Mouse (Mus musculus) neural tube, embryonic 15.5 days (tissue): Measurements from ENCODE around the gene Olfr1331. TPM values are rescaled to one million over a fixed set of nuclear protein-coding genes. Genes with fewer than 3 reads are reported as not detected.
"Not testable (repeated sequence)": the region's sequence is repeated elsewhere in the genome, so short reads cannot be mapped to it uniquely, and the experiment has no call there.

Source experiments
- ATAC-seq: fragments of 200-750 bp; cut with Nextera tagmentation; 2 replicates; pipeline ENCODE4 v1.8.0; 2017; ENCODE audit warnings: mild to moderate bottlenecking, moderate TSS enrichment, moderate library complexity; ENCODE audit not compliant: low FRiP score
- H3K27ac ChIP-seq: fragments of 300-500 bp; sonication (generic); replicated peaks from 2 replicates; pipeline ENCODE4 v1.5.1; 2015; ENCODE audit warnings: mild to moderate bottlenecking, inconsistent platforms
- H3K27me3 ChIP-seq: fragments of 300-500 bp; sonication (generic); replicated peaks from 2 replicates; pipeline ENCODE4 v1.6.1; 2015; ENCODE audit warnings: inconsistent platforms
- H3K36me3 ChIP-seq: fragments of 300-500 bp; sonication (generic); 2 replicates; pipeline ENCODE4 v1.6.1; 2015; ENCODE audit warnings: inconsistent platforms
- H3K4me1 ChIP-seq: fragments of 300-500 bp; sonication (generic); 2 replicates; pipeline ENCODE4 v1.6.1; 2015; ENCODE audit warnings: inconsistent platforms
- H3K4me2 ChIP-seq: fragments of 300-500 bp; sonication (generic); 2 replicates; pipeline ENCODE4 v1.6.1; 2015; ENCODE audit warnings: inconsistent platforms, mild to moderate bottlenecking, moderate library complexity
- H3K4me3 ChIP-seq: fragments of 300-500 bp; sonication (generic); replicated peaks from 2 replicates; pipeline ENCODE4 v1.5.1; 2015; ENCODE audit warnings: mild to moderate bottlenecking, inconsistent platforms
- H3K9ac ChIP-seq: fragments of 300-500 bp; sonication (generic); replicated peaks from 2 replicates; pipeline ENCODE4 v1.6.1; 2015; ENCODE audit warnings: mild to moderate bottlenecking, inconsistent platforms
- H3K9me3 ChIP-seq: fragments of 300-500 bp; sonication (generic); replicated peaks from 2 replicates; pipeline ENCODE4 v1.6.1; 2016; ENCODE audit warnings: inconsistent platforms
- WGBS: fragments of 180-500 bp; shearing (Covaris S2); methylation state at CpG from one replicate; pipeline ENCODE4 v1.1.7; 2015; ENCODE audit warnings: mixed read lengths; 5-methylcytosine and 5-hydroxymethylcytosine counted together
- polyA plus RNA-seq: library from polyadenylated mRNA; unstranded; fragments of >200 nt; fragmentation: Nextera tagmentation; extraction: Ambion mirVana; gene quantifications from 2 replicates; pipeline ENCODE4 v1.2.1, GENCODE M21; 2015

The Olfr1331 gene
- not detected in 2 replicates for polyA plus RNA-seq

DNA sequence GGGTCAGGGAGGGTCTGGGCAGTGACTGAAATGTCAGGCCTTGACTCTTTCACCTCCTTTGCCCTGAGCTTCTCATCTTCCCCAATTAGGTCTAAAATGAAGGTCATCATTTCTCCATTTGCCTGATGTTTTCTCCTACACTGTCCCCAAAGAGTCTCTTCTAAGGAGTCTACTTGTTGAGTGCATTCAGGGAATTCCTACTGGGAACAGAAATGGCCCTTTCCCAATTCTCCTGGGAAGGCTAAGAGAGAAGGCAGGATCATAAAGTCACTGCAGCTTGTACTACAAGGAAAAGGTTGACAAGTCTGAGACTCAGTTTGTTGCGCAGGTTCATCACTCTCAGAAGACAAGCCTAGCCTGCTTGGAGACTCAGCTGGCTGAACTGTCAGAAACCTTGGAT lies at the start of gene Olfr1331:
TSS of gene Olfr1331 (plus strand) at position 301 of the 400 bp plus-strand sequence.
- ATAC-seq, result no peak
- Histone ChIP-seq H3K36me3 (no peaks in the 10 kb centered on the region), H3K9ac (no peak within 1 kb of the TSS), H3K27ac (no peak within 1 kb of the TSS), H3K4me2 (no peak within 1 kb of the TSS), H3K4me1 (no peaks in the 10 kb centered on the region), H3K4me3 (no peak within 1 kb of the TSS), H3K9me3 (no peaks in the 10 kb centered on the region), H3K27me3 (no peaks in the 10 kb centered on the region)
- 94% methylated on average over 1 of the region's 1 CpGs for WGBS

DNA sequence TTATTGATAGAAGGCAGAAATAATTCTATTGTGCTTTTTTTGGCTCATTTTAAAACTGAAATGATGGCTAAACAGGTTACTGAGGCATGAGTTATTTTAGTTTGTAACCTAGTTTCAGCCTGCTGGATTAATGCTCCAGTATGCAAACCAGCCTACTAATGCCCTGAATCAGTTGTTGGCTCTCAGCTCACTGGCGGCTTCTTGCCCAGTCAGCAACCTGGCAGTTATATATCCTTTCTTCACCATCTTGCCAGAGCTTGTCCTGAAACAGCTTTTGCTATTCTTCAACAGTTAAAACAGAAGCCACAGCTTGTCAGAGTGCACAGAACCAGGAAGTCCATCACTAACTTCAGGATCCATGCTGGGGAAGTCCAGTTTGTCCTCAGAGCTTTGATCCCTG lies 45.5 kb upstream of the Olfr1331 start:
- 83% methylated on average over 1 of the region's 1 CpGs for WGBS
- no peak overlapping the region for H3K27ac ChIP-seq
- no peak overlapping the region for H3K9ac ChIP-seq
- no peak for ATAC-seq
- no peaks in the 10 kb centered on the region for H3K9me3 ChIP-seq
- no peak overlapping the region for H3K4me3 ChIP-seq
- no peaks in the 10 kb centered on the region for H3K27me3 ChIP-seq
- H3K4me1 ChIP-seq, result no peaks in the 10 kb centered on the region
- no peaks in the 10 kb centered on the region for H3K36me3 ChIP-seq
- H3K4me2 ChIP-seq, result no peak overlapping the region

DNA sequence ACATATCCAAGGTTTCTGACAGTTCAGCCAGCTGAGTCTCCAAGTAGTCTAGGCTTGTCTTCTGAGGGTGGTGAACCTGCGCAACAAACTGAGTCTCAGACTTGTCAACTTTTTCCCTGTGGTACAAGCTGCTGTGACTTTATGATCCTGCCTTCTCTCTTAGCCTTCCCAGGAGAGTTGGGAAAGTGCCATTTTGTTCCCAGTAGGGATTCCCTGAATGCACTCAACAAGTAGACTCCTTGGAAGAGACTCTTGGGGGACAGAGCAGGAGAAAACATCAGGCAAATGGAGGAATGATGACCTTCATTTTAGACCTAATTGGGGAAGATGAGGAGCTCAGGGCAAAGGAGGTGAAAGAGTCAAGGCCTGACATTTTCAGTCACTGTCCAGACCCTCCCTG lies 28.3 kb upstream of the Olfr1331 start, which contains the start of gene Olfr1333:
TSS of gene Olfr1333 (minus strand) at position 101 of the 400 bp plus-strand sequence.
- no peaks in the 10 kb centered on the region for H3K36me3 ChIP-seq
- no peak within 1 kb of the TSS for H3K27ac ChIP-seq
- 90% methylated on average over 1 of the region's 1 CpGs for WGBS
- H3K9me3 ChIP-seq, result no peaks in the 10 kb centered on the region
- no peak within 1 kb of the TSS for H3K9ac ChIP-seq
- no peak within 1 kb of the TSS for H3K4me2 ChIP-seq
- H3K27me3 ChIP-seq, result no peaks in the 10 kb centered on the region
- ATAC-seq, result no peak
- no peak within 1 kb of the TSS for H3K4me3 ChIP-seq
- H3K4me1 ChIP-seq, result no peaks in the 10 kb centered on the region

DNA sequence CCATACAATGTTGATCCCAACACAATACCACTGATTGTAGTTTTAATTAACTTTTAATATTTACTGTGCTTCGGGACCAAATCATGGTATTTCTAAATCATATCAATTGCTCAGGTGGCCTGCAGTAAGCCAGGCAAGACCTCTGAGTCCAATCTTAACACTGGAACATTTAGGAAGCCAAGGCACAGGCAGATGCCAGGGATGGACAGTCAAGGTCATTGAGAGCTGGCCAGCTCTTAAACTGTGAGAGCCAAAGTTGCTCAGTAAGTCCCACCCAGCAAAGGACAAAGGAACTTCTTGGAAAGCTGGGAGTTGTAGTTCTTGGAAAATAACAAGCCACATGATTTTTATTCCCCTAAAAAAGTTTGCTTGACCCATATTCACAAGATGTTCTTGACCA lies 2.7 kb upstream of the Olfr1331 start:
- no peaks in the 10 kb centered on the region for H3K36me3 ChIP-seq
- no peak for ATAC-seq
- no peaks in the 10 kb centered on the region for H3K27me3 ChIP-seq
- no peak overlapping the region for H3K4me2 ChIP-seq
- 92% methylated on average over 1 of the region's 1 CpGs for WGBS
- no peak overlapping the region for H3K9ac ChIP-seq
- no peak overlapping the region for H3K4me3 ChIP-seq
- no peak overlapping the region for H3K27ac ChIP-seq
- no peaks in the 10 kb centered on the region for H3K9me3 ChIP-seq
- no peaks in the 10 kb centered on the region for H3K4me1 ChIP-seq

DNA sequence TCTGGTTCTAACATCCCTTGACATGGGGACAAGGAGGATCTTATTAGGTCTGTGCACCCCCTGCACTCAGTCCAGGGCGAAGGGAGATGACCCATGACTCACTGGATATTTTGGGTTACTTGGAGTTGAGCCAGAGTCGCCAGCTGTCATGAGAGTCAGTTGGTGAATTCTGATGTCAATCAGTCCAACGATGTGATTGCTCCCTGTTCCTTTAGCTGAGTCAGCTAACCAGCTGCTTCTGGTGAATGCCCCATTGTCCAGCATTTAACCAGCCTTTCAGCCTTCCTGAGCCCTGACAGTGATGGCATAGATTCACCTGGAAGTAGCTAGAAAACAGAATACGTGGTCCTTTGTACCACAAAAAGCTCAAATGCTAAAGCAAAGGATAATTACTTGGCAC lies 1.7 kb upstream of the Olfr1331 start:
- H3K36me3 ChIP-seq, result no peaks in the 10 kb centered on the region
- H3K9ac ChIP-seq, result no peak overlapping the region
- 54% methylated on average over 4 of the region's 4 CpGs for WGBS
- H3K4me2 ChIP-seq, result no peak overlapping the region
- H3K4me3 ChIP-seq, result no peak overlapping the region
- no peaks in the 10 kb centered on the region for H3K27me3 ChIP-seq
- H3K27ac ChIP-seq, result no peak overlapping the region
- H3K4me1 ChIP-seq, result no peaks in the 10 kb centered on the region
- H3K9me3 ChIP-seq, result no peaks in the 10 kb centered on the region
- ATAC-seq, result no peak

DNA sequence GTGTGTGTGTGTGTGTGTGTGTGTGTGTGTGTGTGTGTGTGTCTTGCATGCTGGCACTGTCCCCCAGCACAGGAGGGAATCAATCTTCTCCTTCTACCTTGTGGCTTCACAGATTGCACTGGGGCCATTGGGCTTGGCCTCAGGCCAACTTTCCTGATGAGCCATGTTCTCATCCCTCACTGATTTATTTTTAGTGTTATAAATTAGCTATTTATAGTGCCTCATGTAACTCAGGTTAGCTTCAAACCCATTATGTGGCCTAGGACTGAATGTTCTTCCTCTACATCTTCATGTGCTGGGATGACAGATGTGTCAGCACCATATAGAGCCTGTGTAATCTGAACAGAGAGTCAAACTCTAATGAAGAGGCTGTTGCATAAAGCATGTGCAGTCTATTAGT lies 3.1 kb downstream of the Olfr1331 start:
- H3K4me1 ChIP-seq, result no peaks in the 10 kb centered on the region
- no peak overlapping the region for H3K27ac ChIP-seq
- H3K27me3 ChIP-seq, result no peaks in the 10 kb centered on the region

DNA sequence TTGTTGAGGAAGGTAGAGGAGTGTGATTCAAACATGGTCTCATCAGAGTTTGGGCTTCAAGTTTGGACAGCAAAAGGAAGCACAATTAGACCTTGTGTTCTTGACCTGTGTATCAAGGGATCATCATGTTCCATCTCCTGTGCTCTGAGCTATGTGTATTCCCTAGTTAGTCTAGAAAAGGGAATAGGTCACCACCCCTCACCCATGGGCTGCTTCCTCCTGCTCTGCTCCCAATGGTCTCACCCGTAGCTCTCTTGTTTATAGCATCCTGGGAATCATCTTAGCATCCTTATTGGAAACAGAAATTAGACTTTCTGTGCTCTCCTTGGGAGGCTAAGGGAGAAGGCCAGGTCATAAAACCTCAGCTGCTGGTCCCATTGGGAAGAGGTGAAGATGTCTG lies 23.8 kb downstream of the Olfr1331 start, which contains the start of gene Olfr1330:
TSS of gene Olfr1330 (plus strand) at position 301 of the 400 bp plus-strand sequence.
- H3K4me3 ChIP-seq, result no peak within 1 kb of the TSS
- H3K9ac ChIP-seq, result no peak within 1 kb of the TSS
- 79% methylated on average over 1 of the region's 1 CpGs for WGBS
- no peaks in the 10 kb centered on the region for H3K36me3 ChIP-seq
- H3K27ac ChIP-seq, result no peak within 1 kb of the TSS
- no peaks in the 10 kb centered on the region for H3K27me3 ChIP-seq
- no peaks in the 10 kb centered on the region for H3K9me3 ChIP-seq
- no peak for ATAC-seq
- no peak within 1 kb of the TSS for H3K4me2 ChIP-seq
- H3K4me1 ChIP-seq, result no peaks in the 10 kb centered on the region

More for the DNA sequence above, 3.1 kb downstream of the Olfr1331 start:
- no peaks in the 10 kb centered on the region for H3K36me3 ChIP-seq
- H3K9me3 ChIP-seq, result no peaks in the 10 kb centered on the region
- no peak overlapping the region for H3K4me2 ChIP-seq
- H3K4me3 ChIP-seq, result no peak overlapping the region
- no peak overlapping the region for H3K9ac ChIP-seq
- no peak for ATAC-seq

DNA sequence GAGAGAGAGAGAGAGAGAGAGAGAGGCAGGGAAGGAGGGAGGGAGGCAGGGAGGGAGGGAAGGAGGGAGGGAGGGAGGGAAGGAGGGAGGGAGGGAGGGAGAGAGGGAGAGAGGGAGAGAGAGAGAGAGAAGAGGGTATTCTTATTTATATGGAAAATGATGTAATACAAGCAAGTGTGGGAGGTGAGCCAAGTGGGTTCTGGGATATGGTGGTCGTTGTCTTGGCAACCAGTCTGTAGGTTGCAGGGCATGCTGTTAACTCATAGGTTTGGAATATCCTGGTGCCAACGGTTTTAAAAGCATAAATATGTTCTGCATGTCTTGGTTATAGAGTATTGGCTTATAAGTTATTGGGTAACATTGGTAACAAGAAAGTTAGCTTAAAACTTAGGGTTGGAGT lies 37.5 kb downstream of the Olfr1331 start:
- no peak for ATAC-seq
- H3K9me3 ChIP-seq, result no peaks in the 10 kb centered on the region
- H3K9ac ChIP-seq, result no peak overlapping the region
- H3K27me3 ChIP-seq, result no peaks in the 10 kb centered on the region
- 67% methylated on average over 2 of the region's 2 CpGs for WGBS
- H3K4me2 ChIP-seq, result no peak overlapping the region
- no peak overlapping the region for H3K27ac ChIP-seq
- no peaks in the 10 kb centered on the region for H3K4me1 ChIP-seq
- H3K36me3 ChIP-seq, result no peaks in the 10 kb centered on the region
- no peak overlapping the region for H3K4me3 ChIP-seq

DNA sequence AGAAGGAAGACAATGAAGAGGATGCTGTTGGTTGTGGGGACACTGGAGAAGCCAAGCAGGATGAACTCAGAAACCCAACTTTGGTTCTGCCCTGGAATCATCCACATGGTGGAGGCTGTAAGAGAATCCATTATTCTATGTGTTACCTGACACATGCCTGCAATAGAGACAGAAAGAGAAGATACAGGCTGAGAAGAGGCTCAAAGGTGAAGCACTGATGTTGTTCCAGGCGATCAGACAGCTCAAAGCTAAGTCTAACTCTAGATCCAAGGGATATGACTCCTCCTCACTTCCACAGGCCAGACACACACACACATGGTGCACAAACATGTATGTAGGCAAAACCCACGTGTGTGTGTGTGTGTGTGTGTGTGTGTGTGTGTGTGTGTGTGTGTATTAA lies 52.9 kb downstream of the Olfr1331 start, which contains the start of gene Olfr1329:
TSS of gene Olfr1329 (minus strand) at position 101 of the 400 bp plus-strand sequence.
- 63% methylated on average over 2 of the region's 2 CpGs for WGBS
- not testable (repeated sequence) for H3K27ac ChIP-seq, H3K4me1 ChIP-seq, H3K4me3 ChIP-seq, H3K36me3 ChIP-seq, H3K9ac ChIP-seq, ATAC-seq, H3K9me3 ChIP-seq, H3K4me2 ChIP-seq, H3K27me3 ChIP-seq

Other genes with a start within 250 kb of the Olfr1331 start
- gene Cfap57, start 243.9 kb upstream of the Olfr1331 start, polyA plus RNA-seq, result 1.3 and 1.5 TPM in 2 replicates
- gene Ebna1bp2, start 243.8 kb upstream of the Olfr1331 start, polyA plus RNA-seq, result 84.7 and 102 TPM in 2 replicates
- not detected in 2 replicates for gene Olfr62, start 205.7 kb upstream of the Olfr1331 start, polyA plus RNA-seq
- not detected in 2 replicates for gene Olfr1342, start 171.9 kb upstream of the Olfr1331 start, polyA plus RNA-seq
- gene Olfr1341, start 161.1 kb upstream of the Olfr1331 start, polyA plus RNA-seq, result not detected in 2 replicates
- gene Olfr1340, start 144.5 kb upstream of the Olfr1331 start, polyA plus RNA-seq, result not detected in 2 replicates
- not detected in 2 replicates for gene Olfr1339, start 132.5 kb upstream of the Olfr1331 start, polyA plus RNA-seq
- gene Olfr1338, start 105.9 kb upstream of the Olfr1331 start, polyA plus RNA-seq, result not detected in 2 replicates
- not detected in 2 replicates for gene Olfr1337, start 82.1 kb upstream of the Olfr1331 start, polyA plus RNA-seq
- not detected in 2 replicates for gene Olfr1335, start 54.7 kb upstream of the Olfr1331 start, polyA plus RNA-seq
- not detected in 2 replicates for gene Olfr1333, start 28.4 kb upstream of the Olfr1331 start, polyA plus RNA-seq
- not detected in 2 replicates for gene Olfr1330, start 23.9 kb downstream of the Olfr1331 start, polyA plus RNA-seq
- gene Olfr1329, start 52.8 kb downstream of the Olfr1331 start, polyA plus RNA-seq, result not detected in 2 replicates
- not detected in 2 replicates for gene Olfr1328, start 74.0 kb downstream of the Olfr1331 start, polyA plus RNA-seq
- gene Lao1, start 96.9 kb downstream of the Olfr1331 start, polyA plus RNA-seq, result not detected in 2 replicates
- 78.8 and 91.3 TPM in 2 replicates for gene Slc2a1, start 244.1 kb downstream of the Olfr1331 start, polyA plus RNA-seq